Mouse (Mus musculus): ENCODE results near the gene Gm21762.
"Not testable (repeated sequence)": the region's sequence is repeated elsewhere in the genome, so short reads cannot be mapped to it uniquely, and the experiment has no call there.

- TF ChIP-seq CTCF, POLR2A (IDR thresholded peaks at IDR 0.05; ENCODE audit: insufficient read depth, low read depth, low read length): not testable (repeated sequence)
Measured at GRCm38 (mm10) chr13:120259718-120260117, 44.0 kb upstream of the Gm21762 start.
